Mouse (Mus musculus) lung, embryonic 16.5 days (tissue): ENCODE results near the gene Hspb9. TPM values are rescaled to one million over a fixed set of nuclear protein-coding genes. Genes with fewer than 3 reads are reported as not detected.

Experiments
- ATAC-seq: fragments of 200-750 bp; cut with Nextera tagmentation; 2 replicates; pipeline ENCODE4 v1.8.0; 2017; ENCODE audit warnings: low read depth, mild to moderate bottlenecking, moderate library complexity
- H3K27ac ChIP-seq: fragments of 300-500 bp; sonication (generic); 2 replicates; pipeline ENCODE4 v1.5.1; 2014; ENCODE audit warnings: mild to moderate bottlenecking, control low read depth, low read length
- H3K27me3 ChIP-seq: fragments of 300-500 bp; sonication (generic); 2 replicates; pipeline ENCODE4 v1.6.1; 2014; ENCODE audit warnings: low read depth, low read length, mixed read lengths; ENCODE audit not compliant: control insufficient read depth, insufficient read depth
- H3K36me3 ChIP-seq: fragments of 300-500 bp; sonication (generic); 2 replicates; pipeline ENCODE4 v1.6.1; 2014; ENCODE audit warnings: low read length; ENCODE audit not compliant: control insufficient read depth, insufficient read depth
- H3K4me1 ChIP-seq: fragments of 300-500 bp; sonication (generic); replicated peaks from 2 replicates; pipeline ENCODE4 v1.6.1; 2014; ENCODE audit warnings: low read length, mixed read lengths; ENCODE audit not compliant: control insufficient read depth, insufficient read depth
- H3K4me2 ChIP-seq: fragments of 300-500 bp; sonication (generic); 2 replicates; pipeline ENCODE4 v1.6.1; 2014; ENCODE audit warnings: low read depth, low read length, control low read depth
- H3K4me3 ChIP-seq: fragments of 300-500 bp; sonication (generic); 2 replicates; pipeline ENCODE4 v1.5.1; 2014; ENCODE audit warnings: mild to moderate bottlenecking, low read length, control low read depth
- H3K9ac ChIP-seq: fragments of 300-500 bp; sonication (generic); 2 replicates; pipeline ENCODE4 v1.6.1; 2014; ENCODE audit warnings: low read length, control low read depth
- H3K9me3 ChIP-seq: fragments of 300-500 bp; sonication (generic); 2 replicates; pipeline ENCODE4 v1.6.1; 2016; ENCODE audit warnings: low read length; ENCODE audit not compliant: control insufficient read depth
- WGBS: fragments of 180-500 bp; shearing (Covaris S2); extraction: QIAGEN DNeasy Blood & Tissue Kit; methylation state at CpG from one replicate; pipeline ENCODE4 v1.1.7; 2014; 5-methylcytosine and 5-hydroxymethylcytosine counted together
- polyA plus RNA-seq: library from polyadenylated mRNA; unstranded; fragments of >200 nt; fragmentation: Nextera tagmentation; extraction: Ambion mirVana; gene quantifications from 2 replicates; pipeline ENCODE4 v1.2.1, GENCODE M21; 2015

Gene Hspb9
- polyA plus RNA-seq, 1 experiment from 2014 or later = not detected

- under 1% methylated on average over 44 of the region's 48 CpGs for WGBS
- Histone ChIP-seq H3K9me3 (no peaks in the 10 kb centered on the region), H3K9ac (peak within 1 kb of the TSS; percentile 97), H3K27ac (peak within 1 kb of the TSS; percentile 85), H3K4me2 (peak within 1 kb of the TSS; percentile 82), H3K4me3 (peak within 1 kb of the TSS; percentile 98), H3K27me3 (no peaks in the 10 kb centered on the region), H3K36me3 (peaks cover 22% of the 10 kb centered on the region), H3K4me1 (peaks cover 26% of the 10 kb centered on the region)
- ATAC-seq = peak; percentile 91
Measured at GRCm38 (mm10) chr11:100711783-100712615, 1.7 kb upstream of the Hspb9 start, which contains the start of gene Kat2a. Kat2a (minus strand) TSS chr11:100712465.

DNA sequence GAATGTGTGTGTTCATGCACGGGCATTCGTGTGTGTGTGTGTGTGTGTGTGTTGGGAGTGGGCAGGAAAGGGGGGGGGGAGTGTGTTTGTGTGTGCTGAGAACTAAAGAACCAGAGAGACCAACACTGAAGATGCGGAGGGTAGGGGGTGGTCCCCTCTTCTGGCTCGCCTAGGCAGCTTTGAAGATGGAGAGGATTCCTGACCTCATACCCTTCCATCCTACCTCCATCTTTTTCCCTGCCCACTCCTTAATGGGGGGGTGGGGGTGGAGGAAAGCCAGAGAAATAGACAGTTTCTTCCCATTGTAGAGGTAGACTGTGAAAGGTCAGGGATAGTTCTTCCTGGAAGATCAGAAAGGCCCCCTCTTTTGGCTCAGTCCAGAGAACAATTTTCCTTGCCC lies 476 bp upstream of the Hspb9 start:
- H3K36me3 ChIP-seq = peaks cover 16% of the 10 kb centered on the region
- H3K4me1 ChIP-seq = peaks cover 26% of the 10 kb centered on the region
- no peaks in the 10 kb centered on the region for H3K9me3 ChIP-seq
- peak overlapping the region; percentile 85 for H3K27ac ChIP-seq
- peak overlapping the region; percentile 68 for H3K4me2 ChIP-seq
- H3K27me3 ChIP-seq = no peaks in the 10 kb centered on the region
- no peak for ATAC-seq
- peak overlapping the region; percentile 59 for H3K9ac ChIP-seq
- 64% methylated on average over 4 of the region's 4 CpGs for WGBS
- H3K4me3 ChIP-seq = no peak overlapping the region; the same call in 1 of the 2 replicates

- H3K4me2 ChIP-seq = peak overlapping the region; percentile 68
- ATAC-seq = peak; percentile 21; the same call in 1 of the 2 replicates
- WGBS = 43% methylated on average over 6 of the region's 6 CpGs
- peak overlapping the region; percentile 41 for H3K4me3 ChIP-seq
- peaks cover 15% of the 10 kb centered on the region for H3K36me3 ChIP-seq
- peaks cover 26% of the 10 kb centered on the region for H3K4me1 ChIP-seq
- no peak overlapping the region for H3K9ac ChIP-seq
- no peaks in the 10 kb centered on the region for H3K9me3 ChIP-seq
- no peaks in the 10 kb centered on the region for H3K27me3 ChIP-seq
- peak overlapping the region; percentile 85; the same call in 1 of the 2 replicates for H3K27ac ChIP-seq
Measured at GRCm38 (mm10) chr11:100714534-100714915, 875 bp downstream of the Hspb9 start.

- WGBS = 87% methylated on average over 6 of the region's 6 CpGs
- H3K9ac ChIP-seq = no peak overlapping the region
- no peak for ATAC-seq
- no peak overlapping the region for H3K27ac ChIP-seq
- H3K4me1 ChIP-seq = peaks cover 26% of the 10 kb centered on the region
- H3K4me3 ChIP-seq = no peak overlapping the region
- H3K4me2 ChIP-seq = no peak overlapping the region
- no peaks in the 10 kb centered on the region for H3K9me3 ChIP-seq
- H3K36me3 ChIP-seq = peaks cover 15% of the 10 kb centered on the region
- H3K27me3 ChIP-seq = no peaks in the 10 kb centered on the region
Measured at GRCm38 (mm10) chr11:100714948-100715347, 1.3 kb downstream of the Hspb9 start.

DNA sequence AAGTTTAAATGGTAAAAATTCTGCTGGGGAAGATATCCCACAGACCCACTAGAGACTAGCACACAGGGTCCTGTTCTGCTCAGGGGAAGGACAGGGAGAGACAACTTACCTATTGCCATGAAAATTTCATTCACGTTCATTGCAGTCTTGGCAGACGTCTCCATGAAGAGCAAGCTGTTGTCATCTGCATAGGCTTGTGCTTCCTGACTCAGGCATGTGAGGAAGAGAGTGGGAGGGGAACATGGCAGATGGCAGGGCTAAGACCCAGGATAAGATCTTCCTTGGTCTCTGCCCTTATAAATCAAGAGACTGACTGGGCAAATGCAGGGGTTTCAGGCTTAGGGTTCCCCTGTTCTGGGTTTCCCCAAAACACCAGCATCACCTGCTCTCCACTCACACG lies 3.0 kb downstream of the Hspb9 start:
- no peak for ATAC-seq
- Histone ChIP-seq H3K4me1 (peaks cover 30% of the 10 kb centered on the region), H3K9me3 (no peaks in the 10 kb centered on the region), H3K4me2 (no peak overlapping the region), H3K27ac (no peak overlapping the region), H3K36me3 (peaks cover 15% of the 10 kb centered on the region), H3K9ac (no peak overlapping the region), H3K4me3 (no peak overlapping the region), H3K27me3 (no peaks in the 10 kb centered on the region)
- WGBS = 73% methylated on average over 3 of the region's 3 CpGs

GRCm38 (mm10) chr11:100718462-100718861 lies 4.8 kb downstream of the Hspb9 start:
- H3K9ac ChIP-seq = no peak overlapping the region
- H3K9me3 ChIP-seq = no peaks in the 10 kb centered on the region
- H3K4me1 ChIP-seq = peaks cover 29% of the 10 kb centered on the region
- H3K36me3 ChIP-seq = peaks cover 15% of the 10 kb centered on the region
- 87% methylated on average over 7 of the region's 7 CpGs for whole genome bisulfite sequencing
- H3K27me3 ChIP-seq = no peaks in the 10 kb centered on the region
- no peak overlapping the region for H3K4me2 ChIP-seq
- H3K27ac ChIP-seq = no peak overlapping the region
- ATAC-seq = no peak
- H3K4me3 ChIP-seq = no peak overlapping the region

- peaks cover 15% of the 10 kb centered on the region for H3K36me3 ChIP-seq
- H3K9ac ChIP-seq = no peak overlapping the region
- WGBS = 84% methylated on average over 4 of the region's 4 CpGs
- no peak overlapping the region for H3K27ac ChIP-seq
- ATAC-seq = no peak
- no peaks in the 10 kb centered on the region for H3K9me3 ChIP-seq
- H3K4me1 ChIP-seq = peaks cover 25% of the 10 kb centered on the region
- no peak overlapping the region for H3K4me2 ChIP-seq
- no peaks in the 10 kb centered on the region for H3K27me3 ChIP-seq
- no peak overlapping the region for H3K4me3 ChIP-seq
Measured at GRCm38 (mm10) chr11:100718866-100719265, 5.2 kb downstream of the Hspb9 start.

- 89% methylated on average over 3 of the region's 3 CpGs for WGBS
- peaks cover 15% of the 10 kb centered on the region for H3K36me3 ChIP-seq
- no peak; the same call in 1 of the 2 replicates for ATAC-seq
- no peak overlapping the region for H3K9ac ChIP-seq
- no peak overlapping the region for H3K4me3 ChIP-seq
- H3K4me2 ChIP-seq = no peak overlapping the region
- H3K27ac ChIP-seq = no peak overlapping the region
- no peaks in the 10 kb centered on the region for H3K9me3 ChIP-seq
- H3K4me1 ChIP-seq = peaks cover 21% of the 10 kb centered on the region
- H3K27me3 ChIP-seq = no peaks in the 10 kb centered on the region
Measured at GRCm38 (mm10) chr11:100719312-100719711, 5.7 kb downstream of the Hspb9 start.

DNA sequence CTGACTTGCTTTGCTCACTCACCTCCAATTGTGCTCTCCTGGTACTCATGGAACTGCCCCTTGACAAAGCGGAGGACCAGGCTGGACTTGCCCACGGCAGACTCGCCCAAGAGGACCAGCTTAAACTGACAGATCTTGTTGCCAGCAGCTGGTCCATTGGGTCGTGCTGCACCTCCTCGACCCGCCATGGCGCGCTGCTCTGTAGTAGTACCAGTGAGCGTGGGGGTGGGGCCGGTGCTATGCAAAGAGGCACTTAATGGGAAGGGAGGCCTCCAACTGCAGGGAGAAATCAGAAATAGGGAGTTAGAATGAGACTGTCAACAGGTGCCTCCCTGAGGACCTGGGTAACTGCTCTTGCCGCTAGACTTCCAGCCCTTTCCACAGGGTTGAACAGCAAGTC lies 6.2 kb downstream of the Hspb9 start:
- WGBS = 61% methylated on average over 11 of the region's 11 CpGs
- Histone ChIP-seq H3K4me2 (no peak overlapping the region), H3K27ac (no peak overlapping the region; the same call in 1 of the 2 replicates), H3K9ac (no peak overlapping the region), H3K4me3 (no peak overlapping the region), H3K27me3 (no peaks in the 10 kb centered on the region), H3K36me3 (peaks cover 14% of the 10 kb centered on the region), H3K4me1 (peaks cover 24% of the 10 kb centered on the region), H3K9me3 (no peaks in the 10 kb centered on the region)
- no peak for ATAC-seq
